Mouse (Mus musculus) liver (tissue): ENCODE data around the gene Gm9970.
"Not testable (repeated sequence)": the region's sequence is repeated elsewhere in the genome, so short reads cannot be mapped to it uniquely, and the experiment has no call there.

Experiments
- DNase-seq: peaks from one replicate; pipeline ENCODE4 v3.0.0-alpha.2; 2020; ENCODE audit warnings: mixed read lengths

Gm9970 gene

DNA sequence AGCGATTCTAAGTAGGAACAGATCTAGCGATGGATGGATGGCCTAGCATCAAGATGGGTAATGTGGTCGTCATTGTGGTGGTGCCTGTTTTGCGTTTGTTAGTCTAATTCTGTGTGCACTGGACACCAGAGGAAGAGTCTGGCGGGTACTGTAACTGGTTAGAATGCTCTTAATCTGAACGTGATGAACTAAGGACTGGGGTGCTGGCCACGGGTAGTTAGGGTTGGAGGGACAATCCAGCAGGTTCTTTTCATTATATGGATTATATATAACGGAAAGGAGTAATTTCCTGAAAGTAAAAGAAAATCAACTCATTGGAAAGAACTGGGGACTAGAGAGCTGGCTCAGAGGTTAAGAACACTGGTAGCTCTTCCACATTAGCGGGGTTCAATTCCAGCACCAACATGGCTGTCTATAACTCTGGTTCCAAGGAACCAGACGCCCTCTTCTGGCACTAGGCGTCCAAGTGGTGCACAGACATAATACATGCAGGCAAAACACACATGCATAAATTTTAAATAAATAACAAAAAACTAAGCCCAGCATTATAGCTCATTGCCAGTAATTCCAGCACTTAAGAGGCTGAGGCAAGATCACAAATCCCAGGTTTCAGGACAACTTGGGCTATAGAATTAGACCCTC, 19.6 kb downstream of the Gm9970 start:
- DNase-seq, result peak; percentile 79

DNA sequence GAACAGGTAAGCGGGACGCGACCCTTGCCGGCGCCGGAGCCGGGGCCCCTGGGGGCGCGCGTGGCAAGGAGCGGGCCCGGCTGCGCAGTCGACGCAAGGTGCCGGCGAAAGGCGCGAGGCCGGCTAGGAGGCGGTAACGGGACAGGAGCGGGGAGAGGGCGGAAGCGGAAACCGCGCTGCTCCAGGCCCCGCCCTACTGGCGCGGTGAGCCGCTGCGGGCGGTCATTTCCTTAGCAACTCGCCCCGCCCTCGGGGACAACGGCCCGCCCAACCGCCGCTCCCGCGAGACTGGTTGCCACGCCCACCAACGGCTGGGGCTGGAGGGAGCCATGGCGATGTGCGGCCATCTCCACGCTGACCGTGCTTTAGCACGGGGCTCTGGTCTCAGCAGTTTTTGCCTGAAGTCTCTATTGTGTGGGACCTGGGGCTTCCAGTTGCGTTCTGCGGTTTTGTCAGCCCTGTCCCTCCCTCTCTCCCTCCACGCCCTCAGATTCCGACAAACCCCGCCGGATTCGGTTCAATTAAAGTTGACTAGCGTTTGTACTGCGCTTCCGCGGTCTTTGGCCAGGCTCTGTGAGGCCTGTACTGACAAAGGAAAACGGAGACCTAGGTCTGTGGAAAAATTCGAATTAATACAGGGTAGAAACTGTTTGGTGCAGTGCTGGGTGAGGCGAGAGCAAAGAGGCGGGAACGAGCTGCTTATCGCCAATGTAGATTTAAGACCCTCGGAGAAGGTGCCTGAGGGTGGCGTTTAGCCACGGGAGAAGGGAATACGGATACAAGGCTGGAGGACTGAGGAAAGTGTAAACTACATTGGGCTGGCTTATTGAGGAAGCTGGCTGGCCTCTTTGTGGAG, 20.4 kb downstream of the Gm9970 start, which contains the start of gene Ppm1g:
Ppm1g (minus strand) TSS at position 240 of the 856 bp plus-strand sequence.
- DNase-seq, result peak; percentile 99

DNA sequence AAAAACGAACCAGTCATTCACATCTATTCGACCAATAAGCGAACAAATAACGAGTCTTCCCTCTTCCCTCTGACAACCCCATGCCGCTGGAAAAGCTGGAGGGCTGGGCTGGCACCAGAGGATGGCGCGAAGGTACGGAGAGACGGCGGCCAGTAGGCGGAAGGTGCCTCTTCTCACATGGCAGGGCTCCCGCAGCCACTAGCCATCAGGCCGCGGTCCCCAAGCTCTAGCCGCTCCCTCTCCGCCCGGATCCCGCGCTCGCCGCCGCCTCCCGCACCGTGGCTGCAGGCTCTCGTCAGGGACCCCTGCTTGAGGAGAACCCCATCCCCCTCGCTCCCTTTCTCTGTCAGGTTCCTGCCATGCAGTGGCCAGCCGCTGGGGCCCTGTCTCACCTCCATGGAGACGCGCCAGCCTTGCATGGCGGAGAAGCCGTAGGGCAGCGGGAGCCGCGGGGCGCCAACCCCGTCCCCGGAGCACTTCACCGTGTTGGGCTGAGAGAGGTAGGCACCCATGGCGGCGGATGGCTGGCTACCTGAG, 21.1 kb downstream of the Gm9970 start:
- peak; percentile 67 for DNase-seq

DNA sequence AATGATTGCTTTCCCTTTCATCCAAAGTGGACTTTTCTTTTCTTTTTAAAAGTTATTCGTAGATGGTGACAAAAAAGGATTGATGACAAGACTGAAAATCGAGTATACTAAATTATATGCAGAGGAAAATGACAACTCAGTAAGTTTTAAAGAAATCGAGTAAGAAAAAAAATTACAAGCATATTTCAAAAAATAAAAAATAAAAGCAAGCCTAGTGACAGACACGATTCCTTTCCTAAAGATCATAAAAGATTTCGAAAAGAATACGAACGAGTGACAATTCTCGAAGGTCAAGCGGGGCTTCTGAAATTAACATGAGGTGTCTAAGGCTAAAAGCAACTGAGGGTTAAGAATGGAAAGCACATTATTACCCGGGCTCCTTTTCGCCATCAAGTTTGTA, 21.6 kb downstream of the Gm9970 start:
- DNase-seq, result no peak

DNA sequence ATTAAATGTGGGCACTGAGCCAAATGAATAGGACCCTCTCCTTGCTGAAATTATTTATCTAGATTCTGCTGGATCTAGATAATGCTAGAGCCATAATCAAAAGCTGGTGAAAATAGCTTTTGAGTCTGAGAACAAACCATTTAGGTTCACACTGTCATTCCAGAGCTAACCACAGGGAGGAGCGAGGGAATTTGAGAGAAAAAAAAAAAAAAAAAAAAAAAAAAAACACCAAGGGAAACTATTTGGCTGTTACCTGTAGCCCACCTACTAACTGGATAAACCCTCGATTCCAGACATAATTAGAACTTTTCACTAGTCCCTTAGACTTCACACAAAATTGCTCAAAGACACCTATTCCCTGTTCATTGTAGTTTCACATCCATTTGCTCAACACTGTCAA, 22.0 kb downstream of the Gm9970 start:
- DNase-seq, result no peak

DNA sequence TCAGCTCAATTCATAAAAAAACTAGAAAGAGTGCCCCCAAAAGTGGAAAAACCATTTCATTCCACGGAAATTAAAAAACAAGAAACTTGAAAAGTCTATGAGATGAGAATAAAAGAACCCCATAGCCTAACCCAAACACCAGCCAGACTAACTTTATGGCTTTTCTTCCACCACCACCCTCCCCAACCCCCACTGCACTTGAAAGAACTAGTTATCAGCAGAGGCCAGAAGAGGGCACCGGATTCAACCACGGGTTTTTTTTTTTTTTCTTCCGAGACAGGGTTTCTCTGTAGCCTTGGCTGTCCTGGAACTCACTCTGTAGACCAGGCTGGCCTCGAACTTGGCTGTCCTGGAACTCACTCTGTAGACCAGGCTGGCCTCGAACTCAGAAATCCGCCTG, 22.7 kb downstream of the Gm9970 start:
- peak; percentile 84 for DNase-seq

DNA sequence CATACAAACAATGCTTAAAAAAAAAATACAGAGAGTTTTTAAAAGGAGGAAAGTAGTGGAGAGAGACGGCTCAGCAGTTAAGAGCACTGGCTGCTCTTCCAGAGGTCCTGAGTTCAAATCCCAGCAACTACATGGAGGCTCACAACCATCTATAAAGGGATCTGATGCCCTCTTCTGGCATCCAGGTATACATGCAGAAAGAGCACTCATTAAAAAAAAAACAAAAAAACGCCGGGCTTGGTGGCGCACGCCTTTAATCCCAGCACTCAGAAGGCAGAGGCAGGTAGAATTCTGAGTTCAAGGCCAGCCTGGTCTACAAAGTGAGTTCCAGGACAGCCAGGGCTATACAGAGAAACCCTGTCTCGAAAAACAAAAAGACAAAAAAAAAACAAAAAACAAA, 24.5 kb downstream of the Gm9970 start:
- not testable (repeated sequence) for DNase-seq

DNA sequence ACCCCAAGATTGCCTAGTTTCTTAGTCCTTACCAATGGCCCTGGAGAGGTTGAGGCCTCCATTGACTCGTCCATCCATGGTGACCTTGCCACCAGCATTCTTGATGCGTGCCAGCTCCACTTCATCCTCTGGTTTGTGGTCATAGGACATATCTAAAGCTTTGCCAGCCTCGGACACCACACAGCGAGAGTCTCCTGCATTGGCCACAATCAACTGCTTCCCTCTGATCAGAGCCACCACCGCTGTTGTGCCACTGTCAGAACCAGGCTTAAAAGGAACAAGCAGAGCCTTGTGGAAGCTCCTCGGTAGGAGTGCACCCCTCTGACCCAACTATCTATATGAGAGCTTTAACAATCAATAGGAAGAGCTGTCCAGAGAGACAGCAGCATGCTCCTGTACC, 36.6 kb downstream of the Gm9970 start:
- DNase-seq, result no peak

DNA sequence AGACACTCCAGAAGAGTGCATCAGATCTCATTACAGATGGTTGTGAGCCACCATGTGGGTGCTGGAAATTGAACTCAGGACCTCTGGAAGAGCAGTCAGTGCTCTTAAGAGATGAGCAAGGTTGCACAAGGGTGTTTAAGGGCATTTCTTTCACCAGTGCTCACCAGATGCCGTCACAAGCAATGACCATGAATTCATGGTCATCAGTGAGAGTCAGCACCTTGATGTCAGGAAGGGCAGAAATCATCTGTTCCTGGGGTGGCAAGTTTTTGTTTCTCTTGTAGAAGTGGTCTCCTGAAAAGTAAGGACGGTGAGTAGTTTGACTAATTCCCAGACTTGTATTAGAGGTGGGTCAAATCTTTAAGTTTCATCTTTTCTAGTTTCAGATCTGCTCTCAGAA, 37.2 kb downstream of the Gm9970 start:
- DNase-seq, result no peak

DNA sequence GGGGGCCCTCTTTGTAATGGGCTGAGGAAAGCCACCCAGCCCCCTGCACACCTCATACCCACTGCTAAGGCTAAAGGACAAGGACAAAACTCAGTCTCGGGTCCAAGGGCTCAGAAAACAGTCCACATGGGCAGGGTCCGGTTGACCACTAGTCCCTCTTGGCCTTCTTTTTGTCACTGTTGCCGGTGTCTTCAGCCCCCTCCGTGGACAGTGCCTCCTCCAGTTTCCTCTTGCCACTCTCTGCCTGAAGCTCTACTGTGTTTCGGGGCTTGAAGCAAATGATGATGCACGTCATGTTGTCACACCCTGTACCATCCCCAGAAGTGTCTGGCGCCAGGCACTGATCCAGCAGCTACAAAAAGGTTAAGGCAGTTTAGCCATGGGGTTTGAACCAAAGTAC, 38.1 kb downstream of the Gm9970 start:
- no peak for DNase-seq

DNA sequence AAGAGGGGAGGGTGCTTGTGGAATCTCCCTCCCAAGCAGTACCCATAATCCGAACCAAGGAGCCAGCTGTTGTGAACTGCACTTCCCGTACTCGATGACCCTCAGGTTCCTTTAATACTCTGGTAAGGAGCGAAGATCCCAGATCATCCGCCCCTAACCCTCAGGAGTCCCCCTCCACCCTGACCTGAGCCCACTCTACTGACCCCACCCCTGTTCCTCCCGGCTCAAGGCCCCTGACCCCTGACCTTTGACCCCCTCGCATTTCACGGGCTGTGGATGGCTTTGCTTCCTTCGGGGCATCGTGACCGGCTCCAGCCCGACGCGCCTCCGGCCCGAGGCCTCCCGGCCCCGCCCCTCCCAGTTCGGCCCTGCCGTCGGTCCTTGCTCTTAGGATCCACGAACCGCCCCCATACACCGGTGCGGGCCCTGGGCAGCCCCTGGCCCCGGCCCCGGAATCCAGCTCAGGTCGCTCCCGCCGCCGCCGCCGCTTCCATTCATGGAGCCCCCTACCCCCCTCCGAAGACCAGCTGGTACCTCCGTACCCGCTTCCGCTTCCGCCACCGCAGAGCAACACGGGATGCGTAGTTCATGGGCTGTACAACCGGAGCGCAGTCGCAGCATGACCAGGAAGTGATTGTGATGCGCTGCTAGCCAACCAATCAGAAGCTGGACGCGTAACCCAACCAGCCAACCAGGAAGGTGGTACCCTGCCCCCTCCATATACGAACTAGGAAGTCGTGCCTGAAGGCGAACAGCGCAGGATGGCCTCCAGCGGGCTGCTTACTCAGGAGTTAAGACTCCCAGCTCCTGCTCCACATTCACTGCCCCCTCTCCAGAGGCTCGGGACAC, 39.1 kb downstream of the Gm9970 start, which contains the start of gene Zfp513:
Zfp513 (minus strand) TSS at position 562 of the 849 bp plus-strand sequence.
- peak; percentile 95 for DNase-seq

DNA sequence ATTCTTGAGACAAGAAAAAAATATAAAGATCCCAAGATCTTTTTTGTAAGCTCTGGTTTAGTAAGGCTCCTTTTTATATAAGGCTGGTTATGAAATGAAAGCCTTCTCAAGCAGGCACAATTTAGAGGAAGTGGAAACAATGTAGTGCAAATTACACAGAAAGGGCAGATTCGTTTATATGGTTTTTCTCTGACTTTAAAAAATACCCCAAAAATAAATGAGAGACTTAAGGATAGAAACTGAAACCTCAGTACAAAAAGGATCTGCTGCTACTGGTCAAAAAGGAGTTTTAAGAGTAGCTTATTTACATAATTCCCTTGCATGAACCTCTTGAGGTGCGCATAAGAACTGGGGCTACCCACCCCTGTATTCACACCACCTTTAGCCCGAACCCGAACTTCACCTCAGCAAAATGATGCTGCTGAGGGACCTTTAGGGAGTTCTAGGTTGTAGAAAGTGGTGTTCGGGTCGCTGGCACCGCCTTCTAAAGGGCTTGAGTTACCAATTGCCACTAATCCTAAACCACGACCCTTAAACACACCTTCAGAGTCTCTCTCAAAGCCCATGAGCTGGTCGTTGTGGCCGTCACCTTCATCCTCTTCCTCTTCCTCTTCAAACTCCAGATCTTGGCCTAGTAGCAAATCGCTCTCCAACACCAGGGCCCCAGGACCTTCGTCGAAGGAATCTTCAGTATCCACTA, 39.8 kb downstream of the Gm9970 start:
- no peak for DNase-seq

DNA sequence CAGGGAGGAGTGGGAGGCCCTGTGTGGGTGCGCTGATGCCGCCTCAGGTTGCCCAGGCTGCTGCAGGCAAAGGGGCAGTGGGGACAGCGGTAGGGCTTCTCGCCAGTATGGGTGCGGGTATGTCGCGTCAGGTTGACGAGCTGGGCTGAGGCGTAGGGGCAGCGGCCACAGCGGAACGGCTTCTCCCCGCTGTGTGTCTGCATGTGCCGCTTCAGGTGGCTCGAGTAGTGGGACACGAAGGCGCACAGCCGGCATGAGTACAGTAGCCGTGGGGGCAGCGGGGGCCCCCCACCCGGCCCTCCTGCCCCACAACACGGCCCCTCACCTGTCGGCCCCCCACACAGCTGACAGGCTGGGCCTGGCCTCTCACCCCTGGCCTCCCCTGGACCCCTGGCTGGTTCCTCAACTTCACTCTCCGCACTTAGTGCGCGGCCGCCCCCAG, 40.7 kb downstream of the Gm9970 start:
- peak; percentile 34 for DNase-seq

DNA sequence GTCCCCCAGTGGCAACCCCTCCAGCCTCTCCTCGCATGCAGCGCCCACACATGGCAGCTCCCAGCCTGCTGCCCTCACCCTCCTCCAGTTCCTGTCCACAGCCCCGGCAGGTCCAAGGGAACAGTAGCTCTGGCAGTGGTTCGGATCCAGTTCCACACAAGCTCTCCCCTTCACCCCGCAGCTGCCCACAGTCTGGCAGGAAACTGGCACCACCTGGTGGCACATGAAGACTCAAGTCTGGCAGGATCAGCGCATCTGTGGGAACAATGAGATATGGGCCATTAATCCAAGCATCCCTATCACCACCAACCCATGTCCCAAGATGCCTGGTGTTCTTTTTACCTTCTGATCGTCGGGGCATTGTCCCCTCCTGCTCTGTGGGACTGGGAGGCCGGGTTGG, 41.1 kb downstream of the Gm9970 start:
- no peak for DNase-seq

DNA sequence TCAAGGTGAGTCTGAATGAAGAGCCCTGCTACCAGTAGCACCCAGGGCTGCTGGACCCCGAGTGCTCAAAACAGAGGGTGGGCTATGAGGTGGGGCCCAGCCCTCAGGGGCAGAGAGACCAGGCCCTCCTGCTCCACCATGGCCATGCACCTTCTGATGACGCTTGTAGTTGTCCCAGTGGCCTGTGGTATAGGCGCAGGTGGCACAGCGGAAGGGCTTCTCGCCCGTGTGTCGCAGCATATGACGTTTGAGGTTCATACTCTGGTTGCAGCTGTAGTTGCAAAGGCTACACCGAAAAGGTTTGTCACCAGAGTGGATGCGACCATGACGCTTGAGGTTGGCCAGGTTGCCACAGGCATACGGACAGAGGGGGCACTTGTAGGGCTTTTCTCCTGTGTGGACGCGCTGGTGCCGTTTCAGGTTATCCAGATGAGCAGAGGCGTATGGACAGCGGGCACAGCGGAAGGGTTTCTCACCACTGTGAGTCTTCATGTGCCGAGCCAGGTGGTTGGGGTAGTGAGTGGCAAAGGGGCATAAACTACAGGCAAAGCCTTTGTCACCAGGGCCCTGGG, 41.6 kb downstream of the Gm9970 start:
- DNase-seq, result no peak

DNA sequence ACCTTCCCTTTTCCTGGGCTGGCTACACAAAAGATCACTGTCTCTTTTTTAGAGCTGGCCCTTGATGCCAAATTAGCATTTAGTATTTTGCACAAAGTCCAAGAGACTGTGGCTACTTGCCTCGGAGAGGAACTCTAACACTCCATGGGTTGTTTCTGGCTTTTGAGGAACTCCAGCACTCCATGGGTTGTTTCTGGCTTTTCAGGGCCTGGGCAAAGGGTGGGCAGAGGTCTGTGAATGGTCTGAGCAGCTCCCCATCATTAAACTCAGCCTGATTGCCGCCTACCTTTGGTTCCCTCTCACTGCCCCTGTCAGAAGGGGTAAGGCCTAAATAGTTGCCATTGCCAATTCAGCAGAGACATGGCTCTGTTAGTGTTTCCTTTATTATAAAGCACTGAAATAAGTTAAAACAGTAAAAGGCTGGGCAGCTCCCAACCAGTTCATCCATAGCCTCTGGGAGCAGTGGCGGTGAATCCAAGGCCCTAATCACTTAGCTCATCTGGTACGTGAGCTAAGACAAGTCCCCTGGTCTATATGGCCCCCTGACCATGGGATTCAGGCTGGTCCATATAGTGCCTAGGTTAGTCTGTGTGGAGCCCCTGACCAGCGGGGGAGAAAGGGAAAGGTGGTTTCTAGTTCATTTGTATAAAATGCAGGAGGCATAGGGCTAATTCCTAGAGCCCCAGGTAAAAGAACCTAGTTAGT, 42.3 kb downstream of the Gm9970 start:
- DNase-seq, result no peak

DNA sequence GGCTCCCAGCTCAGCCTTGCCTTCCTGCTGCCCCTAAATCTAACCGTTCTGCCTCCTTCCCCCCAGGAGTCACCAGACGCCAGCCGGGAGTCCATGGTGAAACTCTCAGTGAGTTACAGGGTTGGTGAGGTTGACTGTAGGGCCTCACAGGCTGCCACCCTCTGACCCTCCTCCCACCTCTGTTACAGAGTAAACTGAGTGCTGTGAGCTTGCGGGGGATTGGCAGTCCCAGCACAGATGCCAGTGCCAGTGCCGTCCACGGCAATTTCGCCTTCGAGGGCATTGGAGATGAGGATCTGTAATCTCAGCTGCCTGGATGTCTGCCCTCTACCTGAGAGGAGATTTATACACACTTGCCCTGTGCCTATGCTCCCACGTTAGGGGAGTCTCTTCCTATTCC, 42.9 kb downstream of the Gm9970 start:
- no peak for DNase-seq

DNA sequence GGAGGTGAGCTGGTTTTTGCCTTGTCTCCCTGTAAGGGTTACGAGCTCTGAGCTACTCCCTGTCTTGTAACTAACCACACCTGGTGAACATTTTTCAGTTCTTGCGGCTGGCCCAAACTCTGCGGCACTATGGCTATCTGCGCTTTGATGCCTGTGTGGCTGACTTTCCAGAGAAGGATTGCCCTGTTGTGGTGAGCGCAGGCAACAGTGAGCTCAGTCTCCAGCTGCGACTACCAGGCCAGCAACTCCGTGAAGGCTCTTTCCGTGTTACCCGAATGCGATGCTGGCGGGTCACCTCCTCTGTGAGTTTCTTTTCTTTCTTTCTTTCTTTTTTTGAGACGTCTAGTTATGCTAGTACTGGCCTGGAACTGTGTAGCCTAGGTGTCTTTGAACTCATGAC, 44.0 kb downstream of the Gm9970 start:
- DNase-seq, result no peak

DNA sequence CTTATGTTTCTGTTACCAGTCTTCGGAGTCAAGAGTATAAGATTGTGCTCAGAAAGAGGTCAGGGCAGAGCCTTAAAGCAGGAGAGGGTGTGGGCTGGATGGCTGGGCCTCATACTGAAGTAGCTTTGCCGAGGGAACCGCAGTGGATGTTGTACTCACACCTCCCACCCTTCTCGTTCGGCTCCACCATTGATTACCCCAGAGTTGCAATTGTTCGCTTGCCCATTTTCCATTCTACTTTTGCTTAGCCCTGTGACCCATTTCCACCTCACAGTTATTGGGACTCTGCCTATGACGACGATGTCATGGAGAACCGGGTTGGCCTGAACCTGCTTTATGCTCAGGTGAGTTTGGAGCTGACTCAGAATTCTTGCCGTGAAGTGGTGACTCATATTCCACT, 44.8 kb downstream of the Gm9970 start:
- no peak for DNase-seq

DNA sequence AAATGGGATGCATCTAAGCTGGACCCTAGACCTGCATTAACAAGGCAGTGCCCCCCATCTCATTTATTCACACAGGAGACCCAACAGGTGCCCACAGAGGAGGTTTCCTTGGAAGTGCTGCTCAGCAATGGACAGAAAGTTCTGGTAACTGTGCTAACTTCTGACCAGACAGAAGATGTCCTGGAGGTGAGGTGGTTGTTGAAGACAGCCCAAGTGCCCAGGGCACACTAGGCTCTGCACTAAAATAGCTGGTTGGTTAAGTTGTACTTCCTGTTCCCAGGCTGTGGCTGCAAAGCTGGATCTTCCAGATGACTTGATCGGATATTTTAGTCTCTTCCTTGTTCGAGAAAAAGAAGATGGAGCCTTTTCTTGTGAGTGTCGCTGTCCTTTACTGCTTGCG, 45.4 kb downstream of the Gm9970 start:
- no peak for DNase-seq
